Mouse (Mus musculus) ovary, postnatal 10 days (tissue): ENCODE measurements around the gene Cryba1.

Source experiments
- DNase-seq: peaks from one replicate; pipeline ENCODE4 v3.0.0; 2022; ENCODE audit warnings: low spot score

The Cryba1 gene

GRCm38 (mm10) chr11:77719055-77719454, 6.0 kb downstream of the Cryba1 start:
- no peak for DNase-seq

- no peak for DNase-seq
Observed at GRCm38 (mm10) chr11:77713736-77714135, 11.3 kb downstream of the Cryba1 start.

GRCm38 (mm10) chr11:77709039-77709438, 16.0 kb downstream of the Cryba1 start:
- DNase-seq = no peak

- no peak for DNase-seq
Observed at GRCm38 (mm10) chr11:77705920-77706319, 19.2 kb downstream of the Cryba1 start.

GRCm38 (mm10) chr11:77697232-77697631, 27.9 kb downstream of the Cryba1 start:
- no peak for DNase-seq

GRCm38 (mm10) chr11:77693026-77693425, 32.1 kb downstream of the Cryba1 start:
- no peak for DNase-seq

- peak; percentile 30 for DNase-seq
Observed at GRCm38 (mm10) chr11:77687541-77688131, 37.4 kb downstream of the Cryba1 start.

GRCm38 (mm10) chr11:77686841-77687540, 38.1 kb downstream of the Cryba1 start:
- DNase-seq = peak; percentile 38

GRCm38 (mm10) chr11:77686346-77686840, 38.7 kb downstream of the Cryba1 start:
- no peak for DNase-seq

GRCm38 (mm10) chr11:77685383-77686265, 39.5 kb downstream of the Cryba1 start, which contains the start of gene Nufip2:
Gene Nufip2 (plus strand): TSS chr11:77686155.
- DNase-seq = peak; percentile 96

GRCm38 (mm10) chr11:77684896-77685295, 40.2 kb downstream of the Cryba1 start:
- no peak for DNase-seq

- no peak for DNase-seq
Observed at GRCm38 (mm10) chr11:77680018-77680417, 45.1 kb downstream of the Cryba1 start.

- DNase-seq = no peak
Observed at GRCm38 (mm10) chr11:77673428-77673991, 51.6 kb downstream of the Cryba1 start.

GRCm38 (mm10) chr11:77672746-77673145, 52.3 kb downstream of the Cryba1 start:
- DNase-seq = no peak
